Mouse (Mus musculus): Measurements from ENCODE around the gene Fbxo45. TPM values are rescaled to one million over a fixed set of nuclear protein-coding genes. Genes with fewer than 3 reads are reported as not detected.

The Fbxo45 gene
- 7.8 TPM for total RNA-seq (2023)

GRCm38 (mm10) chr16:32246952-32247370 lies at the start of gene Fbxo45, which contains the start of gene Wdr53:
TSS of gene Fbxo45 (minus strand) at chr16:32247158.
TSS of gene Wdr53 (plus strand) at chr16:32247227.

GRCm38 (mm10) chr16:32277308-32278256 lies 30.6 kb upstream of the Fbxo45 start, which contains the start of gene Rnf168:
TSS of gene Rnf168 (plus strand) at chr16:32277459.

GRCm38 (mm10) chr16:32271291-32271690 lies 24.3 kb upstream of the Fbxo45 start, which contains the start of gene Smco1:
TSS of gene Smco1 (plus strand) at chr16:32271468.

Other genes starting within 250 kb of the Fbxo45 start
- 23.4 TPM for gene Senp5, start 243.9 kb downstream of the Fbxo45 start, total RNA-seq (2023)
- gene Pak2, start 167.8 kb downstream of the Fbxo45 start, total RNA-seq (2023) = 111 TPM
- gene Pigx, start 147.4 kb downstream of the Fbxo45 start, total RNA-seq (2023) = 65.1 TPM
- gene Cep19, start 147.4 kb downstream of the Fbxo45 start, total RNA-seq (2023) = 9.0 TPM
- gene Nrros, start 81.6 kb downstream of the Fbxo45 start, total RNA-seq (2023) = 74.2 TPM
- not detected for gene Bex6, start 67.3 kb downstream of the Fbxo45 start, total RNA-seq (2023)
- 11.4 TPM for gene Wdr53, start 69 bp upstream of the Fbxo45 start, total RNA-seq (2023)
- 0.68 TPM for gene Smco1, start 24.3 kb upstream of the Fbxo45 start, total RNA-seq (2023)
- gene Rnf168, start 30.3 kb upstream of the Fbxo45 start, total RNA-seq (2023) = 19.6 TPM
- gene Ubxn7, start 85.1 kb upstream of the Fbxo45 start, total RNA-seq (2023) = 75.1 TPM
- gene Tm4sf19, start 153.3 kb upstream of the Fbxo45 start, total RNA-seq (2023) = not detected
- gene Tctex1d2, start 172.5 kb upstream of the Fbxo45 start, total RNA-seq (2023) = not detected
- gene Pcyt1a, start 183.8 kb upstream of the Fbxo45 start, total RNA-seq (2023) = 19.7 TPM
- gene Slc51a, start 240.7 kb upstream of the Fbxo45 start, total RNA-seq (2023) = not detected
- not detected for gene Zdhhc19, start 249.1 kb upstream of the Fbxo45 start, total RNA-seq (2023)